Mouse (Mus musculus) embryonic facial prominence, embryonic 13.5 days (tissue): ENCODE measurements around the gene Ramp2. TPM values are rescaled to one million over a fixed set of nuclear protein-coding genes. Genes with fewer than 3 reads are reported as not detected.
A peak's percentile ranks its signal among the peaks of the same experiment; 100 is the strongest.

ENCODE experiments used
- ATAC-seq: fragments of 200-750 bp; cut with Nextera tagmentation; 2 replicates; pipeline ENCODE4 v1.8.0; 2017; ENCODE audit warnings: low read depth; ENCODE audit not compliant: insufficient number of reproducible peaks, insufficient read depth, low FRiP score, low TSS enrichment
- H3K27ac ChIP-seq: fragments of 300-500 bp; sonication (generic); 2 replicates; pipeline ENCODE4 v1.5.1; 2015; ENCODE audit warnings: moderate library complexity, mild to moderate bottlenecking, inconsistent platforms
- H3K27me3 ChIP-seq: fragments of 300-500 bp; sonication (generic); 2 replicates; pipeline ENCODE4 v1.6.1; 2015; ENCODE audit warnings: mild to moderate bottlenecking, inconsistent platforms
- H3K36me3 ChIP-seq: fragments of 300-500 bp; sonication (generic); 2 replicates; pipeline ENCODE4 v1.6.1; 2015; ENCODE audit warnings: mild to moderate bottlenecking, inconsistent platforms
- H3K4me1 ChIP-seq: fragments of 300-500 bp; sonication (generic); 2 replicates; pipeline ENCODE4 v1.6.1; 2015; ENCODE audit warnings: inconsistent platforms
- H3K4me2 ChIP-seq: fragments of 300-500 bp; sonication (generic); 2 replicates; pipeline ENCODE4 v1.6.1; 2015; ENCODE audit warnings: moderate library complexity, mild to moderate bottlenecking, inconsistent platforms
- H3K4me3 ChIP-seq: fragments of 300-500 bp; sonication (generic); 2 replicates; pipeline ENCODE4 v1.5.1; 2015; ENCODE audit warnings: mild to moderate bottlenecking, inconsistent platforms
- H3K9ac ChIP-seq: fragments of 300-500 bp; sonication (generic); 2 replicates; pipeline ENCODE4 v1.6.1; 2015; ENCODE audit warnings: mild to moderate bottlenecking, inconsistent platforms
- H3K9me3 ChIP-seq: fragments of 300-500 bp; sonication (generic); 2 replicates; pipeline ENCODE4 v1.6.1; 2016; ENCODE audit warnings: inconsistent platforms
- WGBS: fragments of 180-500 bp; shearing (Covaris S2); methylation state at CpG from one replicate; pipeline ENCODE4 v1.1.7; 2015; ENCODE audit warnings: mixed read lengths; 5-methylcytosine and 5-hydroxymethylcytosine counted together
- polyA plus RNA-seq: library from polyadenylated mRNA; unstranded; fragments of >200 nt; fragmentation: Nextera tagmentation; extraction: Ambion mirVana; gene quantifications from 2 replicates; pipeline ENCODE4 v1.2.1, GENCODE M21; 2015

The Ramp2 gene
- polyA plus RNA-seq, 1 experiment from 2014 or later = 92.3 TPM

- Histone ChIP-seq H3K4me1 (peaks cover 59% of the 10 kb centered on the region), H3K9ac (peak within 1 kb of the TSS; percentile 83), H3K4me2 (peak within 1 kb of the TSS; percentile 98), H3K27me3 (peaks cover 42% of the 10 kb centered on the region), H3K9me3 (no peaks in the 10 kb centered on the region), H3K36me3 (peaks cover 22% of the 10 kb centered on the region), H3K4me3 (peak within 1 kb of the TSS; percentile 63), H3K27ac (peak within 1 kb of the TSS; percentile 80)
- ATAC-seq = peak; percentile 82
- WGBS = under 1% methylated on average over 41 of the region's 43 CpGs
Observed at GRCm38 (mm10) chr11:101259948-101260825, 14.4 kb downstream of the Ramp2 start, which contains the start of gene Wnk4. Wnk4 (plus strand) TSS chr11:101260567.

GRCm38 (mm10) chr11:101260826-101261380 lies 15.1 kb downstream of the Ramp2 start:
- peak; percentile 4; the same call in 1 of the 2 replicates for ATAC-seq
- Histone ChIP-seq H3K4me2 (peak overlapping the region; percentile 98), H3K4me1 (peaks cover 63% of the 10 kb centered on the region), H3K9me3 (no peaks in the 10 kb centered on the region), H3K36me3 (peaks cover 20% of the 10 kb centered on the region), H3K27ac (peak overlapping the region; percentile 80), H3K9ac (peak overlapping the region; percentile 83), H3K27me3 (peaks cover 49% of the 10 kb centered on the region), H3K4me3 (peak overlapping the region; percentile 63)
- WGBS = under 1% methylated on average over 30 of the region's 30 CpGs

- H3K27me3 ChIP-seq = peaks cover 60% of the 10 kb centered on the region
- 3% methylated on average over 24 of the region's 24 CpGs for WGBS
- peak overlapping the region; percentile 63 for H3K4me3 ChIP-seq
- no peaks in the 10 kb centered on the region for H3K9me3 ChIP-seq
- H3K36me3 ChIP-seq = peaks cover 11% of the 10 kb centered on the region
- H3K4me2 ChIP-seq = peak overlapping the region; percentile 98
- peaks cover 63% of the 10 kb centered on the region for H3K4me1 ChIP-seq
- no peak overlapping the region for H3K27ac ChIP-seq
- ATAC-seq = no peak
- peak overlapping the region; percentile 58 for H3K9ac ChIP-seq
Observed at GRCm38 (mm10) chr11:101262272-101262967, 16.6 kb downstream of the Ramp2 start.

DNA sequence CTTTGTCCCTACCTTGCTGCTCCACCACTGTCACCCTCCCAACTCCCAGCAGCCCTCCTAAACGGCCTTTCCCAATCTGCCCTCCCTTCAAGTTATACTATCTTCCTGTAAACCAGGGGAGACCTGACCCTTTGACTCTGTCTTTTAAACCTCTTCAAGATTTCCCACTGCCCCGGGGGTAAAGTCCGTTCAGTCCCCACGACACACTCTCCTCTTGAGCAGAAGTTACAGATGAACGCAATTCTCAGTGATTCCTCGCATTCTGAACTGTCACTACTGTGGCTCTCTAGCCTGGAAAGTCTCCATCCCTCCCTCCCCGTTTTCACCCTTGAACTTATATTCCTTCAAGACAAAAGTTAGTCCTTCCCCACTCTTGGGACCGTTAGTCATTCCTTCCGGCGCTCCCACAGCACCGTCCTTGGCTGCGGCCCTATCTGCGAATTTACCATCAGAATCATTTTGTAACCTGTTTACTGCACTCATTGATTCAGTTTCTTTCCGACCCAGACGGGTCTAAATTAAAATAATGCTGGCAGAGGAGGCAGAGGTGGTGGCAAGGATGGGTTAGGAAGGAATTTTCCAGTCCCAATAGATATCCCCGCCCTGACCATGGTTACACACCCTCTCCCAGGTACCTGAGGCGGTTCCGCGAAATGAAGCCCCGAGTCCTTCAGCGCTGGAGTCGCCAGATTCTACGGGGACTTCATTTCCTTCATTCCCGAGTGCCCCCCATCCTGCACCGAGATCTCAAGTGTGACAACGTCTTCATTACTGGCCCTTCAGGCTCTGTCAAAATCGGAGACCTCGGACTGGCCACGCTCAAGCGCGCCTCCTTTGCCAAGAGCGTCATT lies 17.5 kb downstream of the Ramp2 start:
- 4% methylated on average over 32 of the region's 32 CpGs for WGBS

DNA sequence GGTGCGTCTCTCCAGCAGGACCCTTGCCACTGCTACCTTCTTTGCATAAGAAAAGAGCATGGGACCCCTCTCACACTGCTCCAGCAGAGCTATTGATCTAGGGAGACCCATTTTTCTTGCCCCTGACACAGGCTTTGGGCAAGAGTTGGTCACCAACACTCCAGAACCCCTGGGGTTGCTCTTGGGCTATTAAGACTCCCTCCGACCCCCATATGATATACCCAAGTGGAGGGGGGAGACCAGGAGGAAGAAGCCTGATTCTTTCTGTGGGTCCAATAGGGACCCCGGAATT lies 18.1 kb downstream of the Ramp2 start:
- peaks cover 72% of the 10 kb centered on the region for H3K27me3 ChIP-seq
- no peak overlapping the region for H3K4me3 ChIP-seq
- peak overlapping the region; percentile 24; the same call in 1 of the 2 replicates for H3K4me2 ChIP-seq
- no peak for ATAC-seq
- H3K4me1 ChIP-seq = peaks cover 53% of the 10 kb centered on the region
- peaks cover under 1% of the 10 kb centered on the region; the same call in 1 of the 2 replicates for H3K36me3 ChIP-seq
- H3K9me3 ChIP-seq = no peaks in the 10 kb centered on the region
- H3K9ac ChIP-seq = no peak overlapping the region
- 13% methylated on average over 3 of the region's 3 CpGs for WGBS
- no peak overlapping the region for H3K27ac ChIP-seq

More for the DNA sequence above, 17.5 kb downstream of the Ramp2 start:
- no peak for ATAC-seq
- Histone ChIP-seq H3K4me1 (peaks cover 59% of the 10 kb centered on the region), H3K27ac (no peak overlapping the region), H3K27me3 (peaks cover 66% of the 10 kb centered on the region), H3K9me3 (no peaks in the 10 kb centered on the region), H3K4me3 (peak overlapping the region; percentile 63; the same call in 1 of the 2 replicates), H3K9ac (no peak overlapping the region), H3K4me2 (peak overlapping the region; percentile 98), H3K36me3 (peaks cover 7% of the 10 kb centered on the region)

- Histone ChIP-seq H3K9ac (peak overlapping the region; percentile 67), H3K9me3 (no peaks in the 10 kb centered on the region), H3K27me3 (peaks cover 73% of the 10 kb centered on the region), H3K4me1 (peaks cover 42% of the 10 kb centered on the region), H3K4me3 (peak overlapping the region; percentile 43), H3K4me2 (peak overlapping the region; percentile 61), H3K27ac (no peak overlapping the region), H3K36me3 (no peaks in the 10 kb centered on the region)
- WGBS = 2% methylated on average over 31 of the region's 31 CpGs
- ATAC-seq = no peak
Observed at GRCm38 (mm10) chr11:101264954-101265471, 19.2 kb downstream of the Ramp2 start.

GRCm38 (mm10) chr11:101265906-101266305 lies 20.1 kb downstream of the Ramp2 start:
- H3K36me3 ChIP-seq = no peaks in the 10 kb centered on the region
- peak overlapping the region; percentile 43; the same call in 1 of the 2 replicates for H3K4me3 ChIP-seq
- H3K27ac ChIP-seq = no peak overlapping the region
- 23% methylated on average over 6 of the region's 6 CpGs for WGBS
- H3K4me1 ChIP-seq = peaks cover 35% of the 10 kb centered on the region
- peaks cover 77% of the 10 kb centered on the region for H3K27me3 ChIP-seq
- H3K4me2 ChIP-seq = peak overlapping the region; percentile 61
- H3K9me3 ChIP-seq = no peaks in the 10 kb centered on the region
- no peak overlapping the region for H3K9ac ChIP-seq
- no peak for ATAC-seq

- peaks cover 9% of the 10 kb centered on the region for H3K4me1 ChIP-seq
- H3K9ac ChIP-seq = no peak overlapping the region
- no peak overlapping the region for H3K4me3 ChIP-seq
- ATAC-seq = no peak
- H3K27ac ChIP-seq = no peak overlapping the region
- 31% methylated on average over 10 of the region's 10 CpGs for WGBS
- no peaks in the 10 kb centered on the region for H3K36me3 ChIP-seq
- H3K4me2 ChIP-seq = no peak overlapping the region
- peaks cover 44% of the 10 kb centered on the region for H3K27me3 ChIP-seq
- no peaks in the 10 kb centered on the region for H3K9me3 ChIP-seq
Observed at GRCm38 (mm10) chr11:101269577-101270116, 23.8 kb downstream of the Ramp2 start.

DNA sequence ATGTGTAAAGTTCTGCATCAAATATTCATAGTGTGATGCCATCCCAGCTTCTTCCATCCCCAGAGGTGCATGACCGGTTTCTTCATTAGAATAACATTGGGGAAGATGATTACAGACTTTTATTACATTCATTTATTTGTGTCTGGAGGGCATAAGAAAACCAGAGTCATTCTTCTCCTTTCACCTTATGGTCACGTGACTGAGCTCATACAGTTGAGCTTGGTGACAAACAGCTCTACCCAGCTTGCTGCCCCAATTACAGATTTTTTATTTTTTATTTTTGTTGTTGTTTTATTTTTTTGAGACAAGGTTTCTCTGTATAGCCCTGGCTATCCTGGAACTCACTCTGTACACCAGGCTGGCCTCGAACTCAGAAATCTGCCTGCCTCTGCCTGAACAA lies 26.6 kb downstream of the Ramp2 start:
- no peak overlapping the region for H3K27ac ChIP-seq
- no peak overlapping the region for H3K9ac ChIP-seq
- ATAC-seq = no peak
- H3K27me3 ChIP-seq = peaks cover 21% of the 10 kb centered on the region
- peaks cover 12% of the 10 kb centered on the region; the same call in 1 of the 2 replicates for H3K36me3 ChIP-seq
- H3K4me2 ChIP-seq = no peak overlapping the region
- WGBS = 86% methylated on average over 3 of the region's 3 CpGs
- no peak overlapping the region for H3K4me3 ChIP-seq
- peaks cover 16% of the 10 kb centered on the region for H3K4me1 ChIP-seq
- H3K9me3 ChIP-seq = no peaks in the 10 kb centered on the region

GRCm38 (mm10) chr11:101275309-101275708 lies 29.5 kb downstream of the Ramp2 start:
- Histone ChIP-seq H3K9me3 (no peaks in the 10 kb centered on the region), H3K9ac (no peak overlapping the region), H3K27ac (no peak overlapping the region), H3K27me3 (0 out of 2 replicates have a peak, but pooled peaks cover 8% of the 10 kb centered on the region), H3K4me2 (no peak overlapping the region), H3K36me3 (peaks cover 12% of the 10 kb centered on the region; the same call in 1 of the 2 replicates), H3K4me3 (no peak overlapping the region), H3K4me1 (peaks cover 30% of the 10 kb centered on the region)
- 77% methylated on average over 4 of the region's 4 CpGs for WGBS
- no peak for ATAC-seq
